Mouse (Mus musculus) gastrocnemius, adult 8-10 months (tissue): ENCODE data around the gene Kif22. TPM values are rescaled to one million over a fixed set of nuclear protein-coding genes. Genes with fewer than 3 reads are reported as not detected.
A peak's percentile ranks its signal among the peaks of the same experiment; 100 is the strongest.

Source experiments
- DNase-seq, 2 experiments: peaks; one replicate each; pipeline ENCODE4 v3.0.0; 2022; ENCODE audit warnings: low spot score in 2 of 2
- microRNA-seq: library from miRNA; unstranded; fragments of <30 nt; microRNA quantifications from one replicate; pipeline ENCODE4 v1.2.0, GENCODE M21; 2022
- total RNA-seq, 4 experiments: library from RNA; stranded (reverse); gene quantifications; 2 replicates each; pipeline ENCODE4 v1.2.4; 2022

Gene Kif22
- total RNA-seq, 4 experiments from 2014 or later = 0.82 to 1.8 TPM; not detected in 2

DNA sequence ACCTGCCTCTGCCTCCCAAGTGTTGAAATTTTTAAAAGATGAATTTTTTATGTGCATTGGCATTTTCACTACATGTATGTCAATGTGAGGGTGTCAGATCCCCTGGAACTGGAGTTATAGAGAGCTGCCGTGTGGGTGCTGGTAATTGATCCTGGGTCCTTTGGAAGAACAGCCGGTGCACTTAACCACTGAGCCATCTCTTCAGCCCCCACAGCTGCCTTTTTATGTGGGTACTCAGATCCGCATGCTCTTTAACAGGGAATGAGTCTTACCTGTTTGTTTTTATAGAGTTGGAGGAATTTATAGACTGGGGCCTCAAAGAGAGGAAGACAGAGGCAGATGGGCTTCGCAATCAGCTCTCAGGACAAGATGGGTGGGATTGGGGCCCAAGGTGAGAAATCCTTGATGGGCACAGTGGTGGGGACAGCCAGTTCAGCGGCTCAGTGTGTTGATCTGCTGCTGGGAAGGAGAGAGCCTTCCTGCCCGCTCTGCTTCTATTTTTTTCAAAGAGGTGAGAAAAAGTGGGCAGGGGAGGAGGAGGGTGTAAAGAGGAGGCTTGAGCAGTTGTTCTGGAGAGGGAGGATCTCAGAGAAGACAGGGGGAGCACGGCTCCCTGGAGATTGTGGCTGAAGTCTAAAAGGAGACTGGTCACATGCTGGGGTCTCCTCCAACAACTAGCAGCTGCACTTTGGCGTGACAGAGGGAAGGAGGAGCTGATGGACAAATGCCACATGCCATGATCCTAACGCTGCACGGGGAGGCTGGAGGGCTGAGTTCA lies 57.4 kb downstream of the Kif22 start:
- no peak for DNase-seq

DNA sequence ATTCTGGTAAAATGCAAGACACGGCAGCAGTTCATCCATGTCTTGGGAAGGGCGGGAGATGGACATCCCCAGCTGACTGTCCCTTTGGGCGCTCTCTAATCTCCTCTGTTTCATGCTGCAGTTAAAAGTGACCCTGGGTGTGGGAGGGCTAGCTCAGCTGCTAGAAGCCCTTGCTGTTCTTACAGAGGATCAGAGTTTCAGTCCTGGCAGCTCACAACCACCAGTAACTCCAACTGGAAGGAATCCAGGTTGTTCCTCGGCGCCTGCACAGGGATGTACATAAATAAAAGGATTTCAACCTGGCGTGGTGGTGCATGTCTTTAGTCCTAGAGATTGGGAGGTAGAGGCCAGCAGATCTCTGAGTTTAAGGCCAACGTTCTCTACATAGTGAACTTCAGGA lies 59.2 kb downstream of the Kif22 start:
- DNase-seq = no peak

DNA sequence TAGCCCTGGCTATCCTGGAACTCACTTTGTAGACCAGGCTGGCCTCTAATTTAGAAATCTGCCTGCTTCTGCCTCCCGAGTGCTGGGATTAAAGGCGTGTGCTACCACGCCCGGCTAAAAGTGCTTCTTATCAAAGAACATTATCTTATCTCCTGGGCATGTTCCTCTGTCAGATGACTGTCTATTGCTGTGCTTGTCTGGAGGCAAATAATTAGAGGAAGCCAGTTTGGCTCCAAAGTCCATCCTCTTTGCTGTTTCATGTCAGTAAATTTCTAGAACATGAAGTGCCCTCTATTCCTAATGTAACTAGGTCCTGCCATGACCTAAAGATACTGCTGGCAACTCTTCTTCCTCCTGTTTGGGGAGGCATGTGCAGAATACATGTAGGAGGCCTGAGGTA lies 60.2 kb downstream of the Kif22 start:
- no peak for DNase-seq

DNA sequence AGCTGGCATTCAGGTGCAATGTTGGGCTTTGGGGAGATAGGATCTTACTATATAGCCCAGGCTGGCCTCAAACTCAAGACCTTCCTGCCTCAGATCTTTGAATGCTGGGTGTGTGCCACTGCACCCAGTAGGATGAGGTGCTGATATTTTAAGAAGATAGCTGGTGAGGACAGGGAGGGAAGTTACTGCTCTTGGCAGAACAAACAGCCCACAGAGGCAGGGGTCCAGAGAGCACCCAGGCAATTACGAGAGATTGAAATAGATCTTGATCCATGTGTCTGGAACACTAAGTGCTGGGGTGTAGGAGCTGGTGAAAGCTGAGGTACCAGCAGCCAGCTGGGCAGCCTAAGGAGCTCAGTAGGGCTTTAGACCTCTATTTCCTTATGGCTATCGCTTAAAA lies 60.7 kb downstream of the Kif22 start:
- DNase-seq = peak in 1 of 2 experiments; percentile 29

DNA sequence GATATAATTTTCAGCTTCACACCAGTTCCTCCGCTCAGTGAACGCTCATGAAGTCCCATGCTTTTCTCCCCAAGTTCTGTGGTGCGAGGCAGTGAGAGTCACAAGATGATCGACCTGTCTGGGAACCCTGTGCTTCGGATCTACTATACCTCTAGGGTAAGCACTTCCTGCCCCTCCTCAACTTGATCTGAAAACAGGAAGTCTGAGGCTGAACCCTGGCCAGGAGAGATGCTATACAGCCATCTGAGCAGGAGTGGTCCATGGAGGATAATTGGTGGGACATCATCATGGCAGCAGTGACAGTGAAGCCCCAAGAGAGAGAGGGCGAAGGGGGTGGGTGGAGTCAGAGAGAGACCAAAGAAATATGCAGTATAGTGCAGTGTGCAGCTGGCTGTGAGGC lies 63.4 kb downstream of the Kif22 start:
- no peak for DNase-seq

Small RNA genes lying within 50 kb of the gene (microRNA-seq; reads per million reads assigned to microRNA genes)
- not detected for gene Gm44343

Other genes starting within 250 kb of the Kif22 start
- 10 to 100 TPM; 23.1 to 26.0 (median 24.8) TPM for gene Ppp4c, start 250.0 kb downstream of the Kif22 start, total RNA-seq
- gene Fam57b, start 244.8 kb downstream of the Kif22 start, total RNA-seq = 10 to 100 TPM; 49.5 to 78.2 (median 66.4) TPM
- gene 4930451I11Rik, start 210.8 kb downstream of the Kif22 start, total RNA-seq = not detected
- not detected for gene Doc2a, start 195.1 kb downstream of the Kif22 start, total RNA-seq
- gene Hirip3, start 180.5 kb downstream of the Kif22 start, total RNA-seq = 1 to 10 TPM; 4.1 to 9.6 (median 5.1) TPM
- gene Ino80e, start 180.1 kb downstream of the Kif22 start, total RNA-seq = 10 to 100 TPM in 3 of 4 experiments, 1 to 10 TPM in 1; 10.0 to 11.1 (median 10.5) TPM
- 10 to 100 TPM; 18.6 to 20.9 (median 20.0) TPM for gene Taok2, start 157.8 kb downstream of the Kif22 start, total RNA-seq
- gene Tmem219, start 119.6 kb downstream of the Kif22 start, total RNA-seq = 10 to 100 TPM in 3 of 4 experiments, 1 to 10 TPM in 1; 9.3 to 13.4 (median 12.0) TPM
- 1 to 10 TPM; 1.2 to 4.0 (median 2.7) TPM for gene Kctd13, start 113.6 kb downstream of the Kif22 start, total RNA-seq
- gene Asphd1, start 92.9 kb downstream of the Kif22 start, total RNA-seq = not detected
- 1 to 10 TPM in 1 of 4 experiments, under 1 TPM in 3; 0.19 to 1.1 (median 0.51) TPM for gene Sez6l2, start 91.9 kb downstream of the Kif22 start, total RNA-seq
- gene Cdipt, start 66.6 kb downstream of the Kif22 start, total RNA-seq = 10 to 100 TPM; 27.4 to 34.9 (median 33.3) TPM
- under 1 TPM in 1 of 4 experiments, not detected in 3; 0.24 TPM for gene Cdiptos, start 66.4 kb downstream of the Kif22 start, total RNA-seq
- gene Mvp, start 27.9 kb downstream of the Kif22 start, total RNA-seq = 10 to 100 TPM; 26.7 to 48.3 (median 34.8) TPM
- under 1 TPM in 1 of 4 experiments, not detected in 3; 0.67 TPM for gene Pagr1b, start 26.0 kb downstream of the Kif22 start, total RNA-seq
- gene Pagr1a, start 25.1 kb downstream of the Kif22 start, total RNA-seq = 10 to 100 TPM in 1 of 4 experiments, 1 to 10 TPM in 3; 1.3 to 17.6 (median 5.2) TPM
- 10 to 100 TPM in 3 of 4 experiments, 1 to 10 TPM in 1; 4.0 to 20.7 (median 14.7) TPM for gene Gm42742, start 21.4 kb downstream of the Kif22 start, total RNA-seq
- under 1 TPM in 3 of 4 experiments, not detected in 1; 0.31 to 0.72 (median 0.65) TPM for gene Prrt2, start 21.3 kb downstream of the Kif22 start, total RNA-seq
- 10 to 100 TPM; 67.1 to 73.4 (median 72.5) TPM for gene Maz, start 15.4 kb downstream of the Kif22 start, total RNA-seq
- not detected for gene Zg16, start 44.9 kb upstream of the Kif22 start, total RNA-seq
- gene AI467606, start 48.9 kb upstream of the Kif22 start, total RNA-seq = under 1 TPM; 0.12 to 0.74 (median 0.25) TPM
- gene Qprt, start 79.8 kb upstream of the Kif22 start, total RNA-seq = under 1 TPM in 3 of 4 experiments, not detected in 1; 0.18 to 0.29 (median 0.27) TPM
- gene Spn, start 95.4 kb upstream of the Kif22 start, total RNA-seq = under 1 TPM in 3 of 4 experiments, not detected in 1; 0.07 to 0.13 (median 0.13) TPM
- 10 to 100 TPM; 25.2 to 35.0 (median 32.7) TPM for gene Cd2bp2, start 153.6 kb upstream of the Kif22 start, total RNA-seq
- 10 to 100 TPM; 29.1 to 34.3 (median 32.1) TPM for gene Tbc1d10b, start 166.0 kb upstream of the Kif22 start, total RNA-seq
- gene Mylpf, start 166.4 kb upstream of the Kif22 start, total RNA-seq = over 10,000 TPM; 27,006 to 32,685 (median 27,393) TPM
- gene Zfp553, start 190.6 kb upstream of the Kif22 start, total RNA-seq = 1 to 10 TPM; 4.2 to 5.5 (median 4.8) TPM
- 1 to 10 TPM; 1.0 to 2.8 (median 1.4) TPM for gene Sept1, start 190.7 kb upstream of the Kif22 start, total RNA-seq
- 10 to 100 TPM; 13.7 to 21.0 (median 18.3) TPM for gene Zfp771, start 201.8 kb upstream of the Kif22 start, total RNA-seq
- gene Dctpp1, start 218.2 kb upstream of the Kif22 start, total RNA-seq = 10 to 100 TPM; 31.3 to 38.3 (median 33.9) TPM
- 10 to 100 TPM; 38.1 to 45.4 (median 41.6) TPM for gene Sephs2, start 231.6 kb upstream of the Kif22 start, total RNA-seq